Mouse (Mus musculus) embryonic fibroblast, embryonic 13.5 days (primary cell): Measurements from ENCODE around the gene Ppp3ca.

Source experiments
- CTCF ChIP-seq: IDR thresholded peaks from 2 replicates; pipeline ENCODE4 v1.5.1; 2011; ENCODE audit warnings: mild to moderate bottlenecking, control low read depth, low read length, moderate library complexity, borderline replicate concordance; ENCODE audit not compliant: insufficient read depth
- POLR2A ChIP-seq: IDR thresholded peaks from 2 replicates; pipeline ENCODE4 v1.6.1; 2011; ENCODE audit warnings: low read depth, mild to moderate bottlenecking, control low read depth, low read length, moderate library complexity

- TF ChIP-seq POLR2A (no peak), CTCF (no peak)
These were observed 36.1 kb downstream of the Ppp3ca start for GRCm38 (mm10) chr3:136706048-136706447.
